Mouse (Mus musculus) heart, postnatal 0 days (tissue): ENCODE results near the gene Pou2f3.

ENCODE experiments used
- CTCF ChIP-seq: IDR thresholded peaks from 2 replicates; pipeline ENCODE4 v1.5.1; 2016; ENCODE audit warnings: antibody characterized with exemption, control low read depth, low read depth
- EP300 ChIP-seq: IDR thresholded peaks from 2 replicates; pipeline ENCODE4 v1.6.1; 2016; ENCODE audit warnings: antibody characterized with exemption, low read depth

GRCm38 (mm10) chr9:43240594-43240900 is 30.4 kb upstream of the Pou2f3 start:
- no peak for TF ChIP-seq CTCF
- TF ChIP-seq EP300: no peak
